Mouse (Mus musculus) ES-E14 (cell line): ENCODE measurements around the gene Hltf.

ENCODE experiments used
- CHD2 ChIP-seq: IDR thresholded peaks from 2 replicates; pipeline ENCODE4 v1.6.1; 2014; ENCODE audit warnings: mild to moderate bottlenecking, low read depth, low read length, inconsistent platforms
- HCFC1 ChIP-seq: IDR thresholded peaks from 2 replicates; pipeline ENCODE4 v1.6.1; 2012; ENCODE audit warnings: low read length, inconsistent platforms, borderline replicate concordance; ENCODE audit not compliant: insufficient read depth

GRCm38 (mm10) chr3:20147647-20148046, 90.0 kb downstream of the Hltf start:
- TF ChIP-seq CHD2 (no peak), HCFC1 (no peak)
